Mouse (Mus musculus) cerebellum, adult 18-20 months (tissue): ENCODE results near the gene Emb.
"Not testable (repeated sequence)": the region's sequence is repeated elsewhere in the genome, so short reads cannot be mapped to it uniquely, and the experiment has no call there.

ENCODE experiments used
- DNase-seq, 2 experiments: peaks; one replicate each; pipeline ENCODE4 v3.0.0; 2021

Gene Emb

GRCm38 (mm10) chr13:117208236-117208635 is at the start of gene Emb:
Emb (plus strand) TSS chr13:117208536.
- no peak for DNase-seq

GRCm38 (mm10) chr13:117163906-117164305 is 44.4 kb upstream of the Emb start:
- DNase-seq, result no peak

GRCm38 (mm10) chr13:117165071-117165470 is 43.3 kb upstream of the Emb start:
- DNase-seq, result no peak

- DNase-seq, result not testable (repeated sequence)
These were observed 27.4 kb upstream of the Emb start for GRCm38 (mm10) chr13:117180912-117181311.

- DNase-seq, result no peak
These were observed 25.0 kb upstream of the Emb start for GRCm38 (mm10) chr13:117183288-117183687.

GRCm38 (mm10) chr13:117185329-117185728 is 23.0 kb upstream of the Emb start:
- no peak for DNase-seq

- DNase-seq, result no peak
These were observed 16.2 kb upstream of the Emb start for GRCm38 (mm10) chr13:117192161-117192560.

- no peak for DNase-seq
These were observed 14.8 kb upstream of the Emb start for GRCm38 (mm10) chr13:117193422-117193983.

- DNase-seq, result no peak
These were observed 12.5 kb upstream of the Emb start for GRCm38 (mm10) chr13:117195569-117196495.

- no peak for DNase-seq
These were observed 10.7 kb upstream of the Emb start for GRCm38 (mm10) chr13:117197666-117198065.

- DNase-seq, result peak; percentile 74 to 80
These were observed 9.8 kb upstream of the Emb start for GRCm38 (mm10) chr13:117198402-117199083.

- peak; percentile 35 to 58 for DNase-seq
These were observed 5.4 kb upstream of the Emb start for GRCm38 (mm10) chr13:117202755-117203471.

GRCm38 (mm10) chr13:117204685-117205084 is 3.7 kb upstream of the Emb start:
- DNase-seq, result no peak

GRCm38 (mm10) chr13:117206066-117206465 is 2.3 kb upstream of the Emb start:
- DNase-seq, result no peak

- DNase-seq, result no peak
These were observed 3.1 kb downstream of the Emb start for GRCm38 (mm10) chr13:117211386-117211875.

GRCm38 (mm10) chr13:117215481-117215880 is 7.1 kb downstream of the Emb start:
- DNase-seq, result no peak

GRCm38 (mm10) chr13:117216126-117216525 is 7.8 kb downstream of the Emb start:
- no peak for DNase-seq

GRCm38 (mm10) chr13:117216752-117217363 is 8.5 kb downstream of the Emb start:
- no peak for DNase-seq

- no peak for DNase-seq
These were observed 9.3 kb downstream of the Emb start for GRCm38 (mm10) chr13:117217621-117218020.

GRCm38 (mm10) chr13:117218092-117218491 is 9.8 kb downstream of the Emb start:
- no peak for DNase-seq

- DNase-seq, result no peak
These were observed 11.7 kb downstream of the Emb start for GRCm38 (mm10) chr13:117219871-117220500.
